In genomic region chr1:75185495-75185894, GRCm38 (mm10) we compare ENCODE assay signal across 9 mouse cellular contexts.
"Had no signal": no experiment of that assay in that cellular context is flagged by ENCODE, and none has a peak within 500 bp of the region (broad histone marks: within the 10 kb centered on the region; RNA-seq: fewer than 3 reads in every experiment).

No protein-coding gene starts in this region.

- H3K27ac ChIP-seq: left cerebral cortex, adult 2 months; limb, embryonic 10.5 days; liver, embryonic 15.5 days had no signal

- H3K4me2 ChIP-seq: liver, embryonic 11.5 days; liver, embryonic 15.5 days had no signal

- DNase-seq: lung, adult 2 months; lung, postnatal 36 days; midbrain, embryonic 14.5 days; right cerebral cortex, postnatal 14 days had no signal

- H3K27me3 ChIP-seq: liver, embryonic 15.5 days had no signal

- H3K9ac ChIP-seq: liver, embryonic 15.5 days had no signal

- H3K4me3 ChIP-seq: left cerebral cortex, adult 2 months; limb, embryonic 10.5 days; liver, embryonic 15.5 days had no signal

- H3K9me3 ChIP-seq: limb, embryonic 10.5 days; liver, embryonic 15.5 days had no signal

- ATAC-seq: lung, postnatal 0 days had no signal
